Mouse (Mus musculus): ENCODE measurements around the gene Muc13. TPM values are rescaled to one million over a fixed set of nuclear protein-coding genes. Genes with fewer than 3 reads are reported as not detected.

Gene Muc13
- polyA plus RNA-seq (2015; fragmentation: Nextera tagmentation; extraction: Ambion mirVana) = 42.0 and 60.9 TPM in 2 replicates

GRCm38 (mm10) chr16:33793846-33794791 lies at the start of gene Muc13:
Gene Muc13 (plus strand): TSS chr16:33794037.
- no peak within 1 kb of the TSS for H3K4me2 ChIP-seq
- WGBS = 74% methylated on average over 10 of the region's 10 CpGs
- H3K36me3 ChIP-seq = no peaks in the 10 kb centered on the region
- no peaks in the 10 kb centered on the region for H3K4me1 ChIP-seq
- no peak within 1 kb of the TSS for H3K4me3 ChIP-seq (replicated peaks)
- H3K9ac ChIP-seq = no peak within 1 kb of the TSS
- H3K27me3 ChIP-seq (replicated peaks) = no peaks in the 10 kb centered on the region
- no peaks in the 10 kb centered on the region for H3K9me3 ChIP-seq
- 0 out of 2 replicates have a peak, but pooled peaks have one; percentile 22 for ATAC-seq (ENCODE audit: insufficient read depth, low FRiP score, low read depth)
- no peak within 1 kb of the TSS for H3K27ac ChIP-seq

DNA sequence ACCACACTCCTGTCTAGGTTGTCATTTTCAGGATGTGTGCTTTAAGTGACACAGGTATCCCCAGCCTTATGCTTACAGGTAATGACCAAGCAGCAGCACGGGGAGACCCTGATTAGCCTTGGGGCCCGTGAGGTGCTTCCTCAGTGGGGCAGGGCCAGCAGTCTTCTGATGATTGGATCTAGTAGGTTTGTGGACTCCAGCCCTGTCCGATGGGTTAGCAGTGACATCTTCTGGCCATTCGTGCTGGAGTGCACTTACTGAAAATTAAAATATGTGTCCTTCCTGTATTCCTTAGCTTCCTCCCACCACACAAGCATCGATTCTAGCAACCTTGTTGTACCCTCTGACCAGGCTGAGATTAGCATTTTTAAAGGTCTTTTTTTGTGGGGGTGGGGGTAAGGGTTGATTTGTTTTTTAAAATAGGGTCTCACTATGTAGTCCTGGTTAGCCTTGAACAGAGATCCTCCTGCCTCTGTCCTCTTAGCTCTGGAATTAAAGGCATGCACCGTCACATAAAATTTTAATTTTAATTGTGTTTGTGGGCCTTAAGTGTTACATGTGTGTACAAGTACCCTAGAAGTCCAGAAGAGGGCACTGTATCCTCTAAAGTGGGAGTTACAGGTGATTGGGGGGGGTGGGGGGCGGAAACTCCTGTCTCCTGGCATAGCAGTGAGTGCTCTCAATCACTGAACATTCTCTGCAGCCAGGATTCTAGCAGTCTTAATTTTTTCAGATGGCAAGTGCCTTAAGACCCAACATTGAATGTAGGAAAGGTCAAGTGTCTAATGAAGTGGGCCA lies 49.0 kb upstream of the Muc13 start:
- H3K4me3 ChIP-seq (replicated peaks) = no peak overlapping the region
- WGBS = 60% methylated on average over 7 of the region's 7 CpGs
- ATAC-seq (ENCODE audit: insufficient read depth, low FRiP score, low read depth) = no peak
- no peaks in the 10 kb centered on the region for H3K36me3 ChIP-seq
- no peak overlapping the region for H3K4me2 ChIP-seq
- no peaks in the 10 kb centered on the region for H3K4me1 ChIP-seq
- H3K27ac ChIP-seq = no peak overlapping the region
- H3K27me3 ChIP-seq (replicated peaks) = no peaks in the 10 kb centered on the region
- H3K9me3 ChIP-seq = no peaks in the 10 kb centered on the region
- no peak overlapping the region for H3K9ac ChIP-seq

GRCm38 (mm10) chr16:33745457-33745856 lies 48.4 kb upstream of the Muc13 start:
- Histone ChIP-seq H3K9me3 (no peaks in the 10 kb centered on the region), H3K4me2 (no peak overlapping the region), H3K36me3 (no peaks in the 10 kb centered on the region), H3K4me3 (replicated peaks) (no peak overlapping the region), H3K9ac (no peak overlapping the region), H3K27me3 (replicated peaks) (no peaks in the 10 kb centered on the region), H3K4me1 (no peaks in the 10 kb centered on the region), H3K27ac (no peak overlapping the region; the same call in 1 of the 2 replicates)
- ATAC-seq (ENCODE audit: insufficient read depth, low FRiP score, low read depth) = no peak
- 72% methylated on average over 7 of the region's 7 CpGs for WGBS

GRCm38 (mm10) chr16:33746074-33746676 lies 47.7 kb upstream of the Muc13 start:
- H3K27me3 ChIP-seq (replicated peaks) = no peaks in the 10 kb centered on the region
- H3K36me3 ChIP-seq = no peaks in the 10 kb centered on the region
- H3K27ac ChIP-seq = no peak overlapping the region
- no peak for ATAC-seq (ENCODE audit: insufficient read depth, low FRiP score, low read depth)
- H3K9ac ChIP-seq = no peak overlapping the region
- H3K4me3 ChIP-seq (replicated peaks) = no peak overlapping the region
- no peaks in the 10 kb centered on the region for H3K9me3 ChIP-seq
- H3K4me1 ChIP-seq = no peaks in the 10 kb centered on the region
- H3K4me2 ChIP-seq = no peak overlapping the region
- 68% methylated on average over 10 of the region's 10 CpGs for WGBS

- H3K4me1 ChIP-seq = no peaks in the 10 kb centered on the region
Observed at GRCm38 (mm10) chr16:33747346-33747954, 46.4 kb upstream of the Muc13 start.

GRCm38 (mm10) chr16:33747994-33748393 lies 45.8 kb upstream of the Muc13 start:
- WGBS = 89% methylated on average over 2 of the region's 2 CpGs
- 0 out of 2 replicates have a peak, but pooled peaks cover 3% of the 10 kb centered on the region for H3K36me3 ChIP-seq
- no peak overlapping the region for H3K4me2 ChIP-seq
- no peaks in the 10 kb centered on the region for H3K9me3 ChIP-seq
- no peak overlapping the region for H3K9ac ChIP-seq
- no peaks in the 10 kb centered on the region for H3K4me1 ChIP-seq
- no peak overlapping the region for H3K27ac ChIP-seq
- H3K27me3 ChIP-seq (replicated peaks) = no peaks in the 10 kb centered on the region
- no peak overlapping the region for H3K4me3 ChIP-seq (replicated peaks)
- no peak for ATAC-seq (ENCODE audit: insufficient read depth, low FRiP score, low read depth)

More at GRCm38 (mm10) chr16:33747346-33747954, 46.4 kb upstream of the Muc13 start:
- no peak overlapping the region for H3K4me3 ChIP-seq (replicated peaks)
- H3K27ac ChIP-seq = no peak overlapping the region
- ATAC-seq (ENCODE audit: insufficient read depth, low FRiP score, low read depth) = no peak
- no peaks in the 10 kb centered on the region for H3K27me3 ChIP-seq (replicated peaks)
- WGBS = 54% methylated on average over 7 of the region's 7 CpGs
- H3K4me2 ChIP-seq = no peak overlapping the region
- no peak overlapping the region for H3K9ac ChIP-seq
- H3K9me3 ChIP-seq = no peaks in the 10 kb centered on the region
- 0 out of 2 replicates have a peak, but pooled peaks cover 3% of the 10 kb centered on the region for H3K36me3 ChIP-seq

GRCm38 (mm10) chr16:33751152-33751551 lies 42.7 kb upstream of the Muc13 start:
- 30% methylated on average over 13 of the region's 13 CpGs for WGBS
- Histone ChIP-seq H3K4me2 (peak overlapping the region; percentile 52), H3K27me3 (replicated peaks) (no peaks in the 10 kb centered on the region), H3K4me3 (replicated peaks) (peak overlapping the region; percentile 26), H3K4me1 (no peaks in the 10 kb centered on the region), H3K36me3 (0 out of 2 replicates have a peak, but pooled peaks cover 7% of the 10 kb centered on the region), H3K9me3 (no peaks in the 10 kb centered on the region), H3K27ac (no peak overlapping the region), H3K9ac (no peak overlapping the region)
- ATAC-seq (ENCODE audit: insufficient read depth, low FRiP score, low read depth) = no peak

GRCm38 (mm10) chr16:33751590-33751989 lies 42.2 kb upstream of the Muc13 start:
- H3K27me3 ChIP-seq (replicated peaks) = no peaks in the 10 kb centered on the region
- H3K4me1 ChIP-seq = no peaks in the 10 kb centered on the region
- 52% methylated on average over 12 of the region's 12 CpGs for WGBS
- no peaks in the 10 kb centered on the region for H3K9me3 ChIP-seq
- ATAC-seq (ENCODE audit: insufficient read depth, low FRiP score, low read depth) = peak; percentile 79; the same call in 1 of the 2 replicates
- H3K9ac ChIP-seq = no peak overlapping the region
- no peak overlapping the region for H3K27ac ChIP-seq
- 0 out of 2 replicates have a peak, but pooled peaks cover 7% of the 10 kb centered on the region for H3K36me3 ChIP-seq
- peak overlapping the region; percentile 52 for H3K4me2 ChIP-seq
- H3K4me3 ChIP-seq (replicated peaks) = peak overlapping the region; percentile 26

GRCm38 (mm10) chr16:33752904-33753578 lies 40.8 kb upstream of the Muc13 start:
- H3K4me1 ChIP-seq = no peaks in the 10 kb centered on the region
- no peak overlapping the region for H3K9ac ChIP-seq
- H3K4me2 ChIP-seq = no peak overlapping the region
- H3K9me3 ChIP-seq = no peaks in the 10 kb centered on the region
- 81% methylated on average over 8 of the region's 8 CpGs for WGBS
- no peak for ATAC-seq (ENCODE audit: insufficient read depth, low FRiP score, low read depth)
- H3K36me3 ChIP-seq = 0 out of 2 replicates have a peak, but pooled peaks cover 7% of the 10 kb centered on the region
- no peak overlapping the region for H3K4me3 ChIP-seq (replicated peaks)
- H3K27ac ChIP-seq = 0 out of 2 replicates have a peak overlapping the region, but pooled peaks have one; percentile 5
- no peaks in the 10 kb centered on the region for H3K27me3 ChIP-seq (replicated peaks)

GRCm38 (mm10) chr16:33755293-33755692 lies 38.5 kb upstream of the Muc13 start:
- no peaks in the 10 kb centered on the region for H3K27me3 ChIP-seq (replicated peaks)
- H3K27ac ChIP-seq = no peak overlapping the region
- H3K9ac ChIP-seq = no peak overlapping the region
- H3K36me3 ChIP-seq = 0 out of 2 replicates have a peak, but pooled peaks cover 7% of the 10 kb centered on the region
- peak overlapping the region; percentile 16; the same call in 1 of the 2 replicates for H3K4me2 ChIP-seq
- no peak for ATAC-seq (ENCODE audit: insufficient read depth, low FRiP score, low read depth)
- WGBS = 73% methylated on average over 8 of the region's 8 CpGs
- no peaks in the 10 kb centered on the region for H3K9me3 ChIP-seq
- H3K4me1 ChIP-seq = 0 out of 2 replicates have a peak, but pooled peaks cover under 1% of the 10 kb centered on the region
- H3K4me3 ChIP-seq (replicated peaks) = no peak overlapping the region
